Mouse (Mus musculus) midbrain, embryonic 10.5 days (tissue): ENCODE data around the gene Tmc1. TPM values are rescaled to one million over a fixed set of nuclear protein-coding genes. Genes with fewer than 3 reads are reported as not detected.

Source experiments
- DNase-seq: peaks from one replicate; pipeline ENCODE4 v3.0.0-alpha.2; 2017; ENCODE audit warnings: low spot score
- H3K27ac ChIP-seq: fragments of 300-500 bp; sonication (generic); replicated peaks from 2 replicates; pipeline ENCODE4 v1.5.1; 2016; ENCODE audit warnings: mild to moderate bottlenecking
- H3K27me3 ChIP-seq: fragments of 300-500 bp; sonication (generic); 2 replicates; pipeline ENCODE4 v1.6.1; 2016; ENCODE audit warnings: low read depth, mild to moderate bottlenecking; ENCODE audit not compliant: poor library complexity, severe bottlenecking
- H3K36me3 ChIP-seq: fragments of 300-500 bp; sonication (generic); 2 replicates; pipeline ENCODE4 v1.6.1; 2016; ENCODE audit warnings: mild to moderate bottlenecking, moderate library complexity
- H3K4me1 ChIP-seq: fragments of 300-500 bp; sonication (generic); 2 replicates; pipeline ENCODE4 v1.6.1; 2016
- H3K4me3 ChIP-seq: fragments of 300-500 bp; sonication (generic); 2 replicates; pipeline ENCODE4 v1.5.1; 2016; ENCODE audit warnings: mild to moderate bottlenecking, moderate library complexity
- H3K9me3 ChIP-seq: fragments of 300-500 bp; sonication (generic); replicated peaks from 2 replicates; pipeline ENCODE4 v1.6.1; 2016; ENCODE audit warnings: mild to moderate bottlenecking
- WGBS: fragments of 180-500 bp; shearing (Covaris S2); methylation state at CpG from one replicate; pipeline ENCODE4 v1.1.7; 2016; 5-methylcytosine and 5-hydroxymethylcytosine counted together
- polyA plus RNA-seq: library from polyadenylated mRNA; unstranded; fragments of >200 nt; fragmentation: Nextera tagmentation; extraction: Ambion mirVana; gene quantifications from 2 replicates; pipeline ENCODE4 v1.2.1, GENCODE M21; 2016

Tmc1 gene
- polyA plus RNA-seq, 1 experiment from 2014 or later: 0.09 TPM

- no peaks in the 10 kb centered on the region for H3K9me3 ChIP-seq
- H3K4me3 ChIP-seq: no peak overlapping the region
- H3K36me3 ChIP-seq: no peaks in the 10 kb centered on the region
- no peak overlapping the region for H3K27ac ChIP-seq
- 93% methylated on average over 2 of the region's 2 CpGs for WGBS
- no peak for DNase-seq
- H3K4me1 ChIP-seq: 0 out of 2 replicates have a peak, but pooled peaks cover 2% of the 10 kb centered on the region
- H3K27me3 ChIP-seq: no peaks in the 10 kb centered on the region
Observed at GRCm38 (mm10) chr19:20792811-20793210, 161.2 kb downstream of the Tmc1 start.

DNA sequence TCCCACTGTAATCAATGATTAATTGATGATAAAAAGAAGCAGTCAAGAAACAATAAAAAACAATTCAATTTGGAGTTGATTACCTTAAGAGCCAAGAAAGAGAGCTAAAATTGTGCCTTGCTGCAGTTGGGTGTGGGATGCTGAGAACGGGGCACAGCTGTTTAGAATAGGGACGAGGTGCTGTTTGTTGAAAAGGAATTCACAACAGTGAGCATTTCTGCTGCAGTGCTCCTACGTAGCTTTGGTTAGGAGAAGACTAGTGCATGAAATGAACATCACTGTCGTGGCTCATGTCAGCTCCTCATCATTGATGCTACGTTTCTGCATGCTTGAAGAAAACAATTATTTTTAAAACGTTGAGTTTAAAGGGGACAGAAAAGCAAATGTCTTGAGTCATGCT lies 166.7 kb downstream of the Tmc1 start:
- Histone ChIP-seq H3K4me1 (no peaks in the 10 kb centered on the region), H3K27ac (no peak overlapping the region), H3K9me3 (no peaks in the 10 kb centered on the region), H3K36me3 (no peaks in the 10 kb centered on the region), H3K27me3 (no peaks in the 10 kb centered on the region), H3K4me3 (no peak overlapping the region)
- DNase-seq: no peak
- 84% methylated on average over 6 of the region's 6 CpGs for WGBS

DNA sequence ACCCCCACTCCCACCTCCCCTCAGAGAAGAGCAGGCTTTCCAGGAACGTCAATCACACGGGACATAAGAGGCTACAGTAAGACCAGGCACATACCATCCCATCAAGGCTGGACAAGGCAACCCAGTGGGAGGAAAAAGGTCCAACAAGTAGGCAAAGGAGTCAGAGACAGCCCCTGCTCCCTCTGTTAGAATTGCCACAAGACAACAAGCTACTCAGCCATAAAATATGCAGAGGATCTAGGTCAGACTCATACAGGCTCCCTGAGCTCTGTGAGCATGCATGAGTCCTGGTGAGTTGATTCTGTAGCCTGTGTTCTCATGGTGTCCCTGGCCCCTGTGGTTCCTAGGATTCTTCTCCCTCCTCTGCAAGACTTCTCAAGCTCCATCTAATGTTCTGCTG lies 178.3 kb downstream of the Tmc1 start:
- WGBS: 83% methylated on average over 2 of the region's 2 CpGs

GRCm38 (mm10) chr19:20773941-20774340 lies 180.1 kb downstream of the Tmc1 start:
- 93% methylated on average over 7 of the region's 7 CpGs for WGBS
- no peak overlapping the region for H3K27ac ChIP-seq
- no peaks in the 10 kb centered on the region for H3K27me3 ChIP-seq
- no peak for DNase-seq
- no peaks in the 10 kb centered on the region for H3K36me3 ChIP-seq
- H3K4me3 ChIP-seq: no peak overlapping the region
- no peaks in the 10 kb centered on the region for H3K9me3 ChIP-seq
- no peaks in the 10 kb centered on the region for H3K4me1 ChIP-seq

More for the DNA sequence above, 178.3 kb downstream of the Tmc1 start:
- no peaks in the 10 kb centered on the region for H3K36me3 ChIP-seq
- DNase-seq: no peak
- no peaks in the 10 kb centered on the region for H3K9me3 ChIP-seq
- H3K4me3 ChIP-seq: no peak overlapping the region
- H3K27me3 ChIP-seq: no peaks in the 10 kb centered on the region
- H3K4me1 ChIP-seq: no peaks in the 10 kb centered on the region
- no peak overlapping the region for H3K27ac ChIP-seq

DNA sequence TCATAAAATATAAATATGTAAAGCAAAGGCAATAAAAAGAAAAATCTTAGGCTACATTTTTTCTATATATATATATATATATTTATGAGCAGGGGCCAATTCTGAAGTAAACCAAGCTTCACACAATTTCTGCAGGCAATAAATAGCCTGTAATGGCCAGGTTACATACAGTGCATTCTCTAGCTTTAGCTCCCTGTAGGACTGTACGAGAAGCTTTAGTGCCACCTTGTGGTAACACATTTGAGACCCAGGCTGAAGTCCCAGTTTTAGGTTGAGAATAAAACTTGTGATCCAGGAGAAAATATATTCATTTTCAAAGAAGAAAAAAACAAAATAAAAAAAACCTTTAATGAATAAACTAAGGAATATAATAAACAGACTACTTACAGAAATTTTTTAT lies 189.8 kb downstream of the Tmc1 start:
- no peaks in the 10 kb centered on the region for H3K27me3 ChIP-seq
- 28% methylated on average over 1 of the region's 1 CpGs for WGBS
- H3K4me3 ChIP-seq: no peak overlapping the region
- no peak for DNase-seq
- no peak overlapping the region for H3K27ac ChIP-seq
- no peaks in the 10 kb centered on the region for H3K36me3 ChIP-seq
- no peaks in the 10 kb centered on the region for H3K4me1 ChIP-seq
- H3K9me3 ChIP-seq: no peaks in the 10 kb centered on the region

GRCm38 (mm10) chr19:20761675-20762426 lies 192.2 kb downstream of the Tmc1 start:
- 80% methylated on average over 4 of the region's 4 CpGs for WGBS
- no peak for DNase-seq
- no peaks in the 10 kb centered on the region for H3K36me3 ChIP-seq
- no peaks in the 10 kb centered on the region for H3K4me1 ChIP-seq
- no peak overlapping the region for H3K27ac ChIP-seq
- no peaks in the 10 kb centered on the region for H3K27me3 ChIP-seq
- H3K4me3 ChIP-seq: no peak overlapping the region
- H3K9me3 ChIP-seq: no peaks in the 10 kb centered on the region

DNA sequence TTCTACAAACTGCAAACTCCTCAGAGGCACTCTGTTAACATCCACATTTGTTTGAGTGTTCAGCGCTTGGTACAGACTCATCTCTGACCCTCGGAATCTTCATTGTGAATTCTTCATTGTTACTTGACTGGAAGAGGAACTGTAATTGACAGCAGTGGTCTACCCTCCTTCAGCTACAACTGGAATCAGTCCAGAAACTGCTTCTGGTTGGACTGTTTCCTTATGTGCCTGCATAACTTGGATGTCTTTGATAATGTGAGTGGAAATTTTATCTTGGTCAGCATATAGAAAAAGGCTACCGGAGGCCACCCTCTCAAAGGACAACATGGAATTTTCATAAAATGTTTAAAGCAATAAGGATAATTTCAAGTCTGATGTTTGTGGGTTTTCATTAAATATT lies 192.9 kb downstream of the Tmc1 start:
- Histone ChIP-seq H3K27me3 (no peaks in the 10 kb centered on the region), H3K4me3 (no peak overlapping the region), H3K9me3 (no peaks in the 10 kb centered on the region), H3K36me3 (no peaks in the 10 kb centered on the region), H3K4me1 (no peaks in the 10 kb centered on the region), H3K27ac (no peak overlapping the region)
- no peak for DNase-seq
- WGBS: 89% methylated on average over 3 of the region's 3 CpGs

GRCm38 (mm10) chr19:20744630-20745029 lies 209.4 kb downstream of the Tmc1 start:
- H3K9me3 ChIP-seq: no peaks in the 10 kb centered on the region
- H3K4me3 ChIP-seq: no peak overlapping the region
- H3K27ac ChIP-seq: no peak overlapping the region
- no peaks in the 10 kb centered on the region for H3K36me3 ChIP-seq
- WGBS: 86% methylated on average over 1 of the region's 1 CpGs
- no peaks in the 10 kb centered on the region for H3K4me1 ChIP-seq
- H3K27me3 ChIP-seq: no peaks in the 10 kb centered on the region
- DNase-seq: no peak

Other genes starting within 250 kb of the Tmc1 start
- gene Aldh1a7, start 226.6 kb downstream of the Tmc1 start, polyA plus RNA-seq: 0.47 and 2.4 TPM in 2 replicates